Mouse (Mus musculus): Measurements from ENCODE around the gene Dgki. TPM values are rescaled to one million over a fixed set of nuclear protein-coding genes. Genes with fewer than 3 reads are reported as not detected.

Gene Dgki
- 0.33 and 0.35 TPM in 2 replicates for polyA plus RNA-seq (2012; rRNA removed)

GRCm38 (mm10) chr6:37299562-37300390 is at the start of gene Dgki:
Gene Dgki, minus strand, starts transcription at chr6:37300184.

GRCm38 (mm10) chr6:36809747-36810285 is 490.2 kb downstream of the Dgki start, which contains the start of gene Ptn:
Gene Ptn, minus strand, starts transcription at chr6:36810220.

Other genes with a start within 250 kb of the Dgki start
- gene Creb3l2, start 142.0 kb upstream of the Dgki start, polyA plus RNA-seq (2012; rRNA removed) = 34.9 and 39.0 TPM in 2 replicates
- not detected in 2 replicates for gene Akr1d1, start 230.0 kb upstream of the Dgki start, polyA plus RNA-seq (2012; rRNA removed)